Mouse (Mus musculus) common myeloid progenitor, adult 5-6 weeks (primary cell): ENCODE measurements around the gene Syncrip. TPM values are rescaled to one million over a fixed set of nuclear protein-coding genes. Genes with fewer than 3 reads are reported as not detected.

ENCODE experiments used
- total RNA-seq: library from RNA; stranded (forward); fragments of 200-1000, 187-1606 nt; gene quantifications from 2 replicates; pipeline ENCODE4 v1.2.3, GENCODE M21; 2017

Gene Syncrip
- total RNA-seq, 1 experiment from 2014 or later, result 305 TPM

Other genes with a start within 250 kb of the Syncrip start
- gene Nt5e, start 155.4 kb downstream of the Syncrip start, total RNA-seq, result 0.05 and 1.0 TPM in 2 replicates
- 15.8 and 25.7 TPM in 2 replicates for gene Snx14, start 43.6 kb downstream of the Syncrip start, total RNA-seq
- gene Gm20537, start 26.0 kb downstream of the Syncrip start, total RNA-seq, result not detected in 2 replicates
- gene Zfp949, start 65.4 kb upstream of the Syncrip start, total RNA-seq, result 10.4 and 11.4 TPM in 2 replicates
- gene Trim43a, start 98.3 kb upstream of the Syncrip start, total RNA-seq, result not detected in 2 replicates
- 14.5 and 38.9 TPM in 2 replicates for gene Mthfsl, start 237.7 kb upstream of the Syncrip start, total RNA-seq
- not detected in 2 replicates for gene Bcl2a1d, start 249.3 kb upstream of the Syncrip start, total RNA-seq